ENCODE assay signal across 8 mouse cellular contexts in the genomic region with DNA sequence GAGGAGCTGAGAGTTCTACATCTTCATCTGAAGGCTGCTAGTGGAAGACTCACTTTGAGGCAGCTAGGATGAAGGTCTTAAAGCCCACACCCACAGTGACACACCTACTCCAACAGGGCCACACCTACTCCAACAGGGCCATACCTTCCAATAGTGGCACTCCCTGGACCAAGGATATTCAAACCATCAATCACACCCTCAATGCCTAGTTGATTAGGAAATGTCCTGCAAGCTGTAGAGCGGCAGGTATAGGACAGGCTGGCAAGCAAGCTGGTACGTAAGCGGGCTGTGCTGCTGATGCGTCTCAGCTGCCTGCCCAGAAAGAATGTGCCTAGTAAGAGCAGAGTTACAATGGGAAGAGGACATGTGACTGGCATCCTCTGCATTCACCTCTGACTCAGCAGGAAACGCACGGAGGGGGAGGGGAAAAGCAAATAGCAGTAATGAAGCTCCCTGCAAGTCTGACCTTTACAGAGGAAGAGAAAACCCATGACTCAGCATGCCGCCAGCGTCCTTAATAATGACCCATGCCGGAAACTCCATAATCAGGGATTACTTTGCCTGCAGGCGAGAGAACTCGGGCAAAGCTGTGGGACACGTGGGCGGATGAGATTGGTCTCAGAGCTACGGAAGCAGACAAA. TPM values are rescaled to one million over a fixed set of nuclear protein-coding genes. Genes with fewer than 3 reads are reported as not detected.
DNase-seq lines count a peak whose midpoint lies in the region; ATAC-seq and TF ChIP-seq lines count a peak whose summit lies in the region.

Gene Tmem179 (minus strand): TSS at position 51 of the 641 bp plus-strand sequence.

- peaks cover 26% of the 10 kb centered on the region for H3K27me3 ChIP-seq in heart, embryonic 14.5 days (ENCODE audit: control insufficient read depth, insufficient read depth, low read length)
- no peaks in the 10 kb centered on the region for H3K27me3 ChIP-seq in kidney, postnatal 0 days (ENCODE audit: insufficient read depth, low read length)
- H3K27me3 ChIP-seq in lung, embryonic 15.5 days = peaks cover 4% of the 10 kb centered on the region; the same call in 1 of the 2 replicates

- DNase-seq in gastrocnemius, adult 18-20 months (ENCODE audit: low spot score) = peak; percentile 11
- DNase-seq in gastrocnemius, postnatal 25 days = no peak
- peak; percentile 80 for DNase-seq in embryo, embryonic 10 days (ENCODE audit: low spot score)
- DNase-seq in kidney, postnatal 0 days (ENCODE audit: low spot score) = peak; percentile 74
- peak; percentile 5 for DNase-seq in skeletal muscle tissue, adult 2 months (ENCODE audit: low read depth, low spot score)
- DNase-seq in thymus, adult 18-20 months = no peak

- H3K4me1 ChIP-seq in heart, embryonic 14.5 days (ENCODE audit: control insufficient read depth in 2 of 2, insufficient read depth in 2 of 2, low read length in 2 of 2) = peaks cover 21 to 23% of the 10 kb centered on the region in 2 experiments
- no peaks in the 10 kb centered on the region; the same call in 1 of the 2 replicates for H3K4me1 ChIP-seq in kidney, postnatal 0 days (replicated peaks; ENCODE audit: insufficient read depth, low read length)
- H3K4me1 ChIP-seq in lung, embryonic 15.5 days = 0 out of 2 replicates have a peak, but pooled peaks cover 3% of the 10 kb centered on the region

- ATAC-seq in heart, embryonic 14.5 days (ENCODE audit: insufficient number of reproducible peaks, insufficient read depth, low FRiP score, low read depth) = 0 out of 2 replicates have a peak, but pooled peaks have one; percentile 61
- peak; percentile 88 for ATAC-seq in kidney, postnatal 0 days (replicated peaks; ENCODE audit: low FRiP score, low read depth)
- ATAC-seq in lung, embryonic 15.5 days (ENCODE audit: borderline replicate concordance, extremely low read depth, low FRiP score, low TSS enrichment) = peak; percentile 31; the same call in 1 of the 2 replicates

- no peaks in the 10 kb centered on the region for H3K9me3 ChIP-seq in heart, embryonic 14.5 days (ENCODE audit: control insufficient read depth, low read length)
- H3K9me3 ChIP-seq in kidney, postnatal 0 days (replicated peaks; ENCODE audit: low read length) = no peaks in the 10 kb centered on the region
- no peaks in the 10 kb centered on the region for H3K9me3 ChIP-seq in lung, embryonic 15.5 days

- H3K27ac ChIP-seq in heart, embryonic 14.5 days (replicated peaks in 1 of 2; ENCODE audit: control insufficient read depth in 1 of 2, insufficient read depth in 1 of 2, low read depth in 2 of 2, low read length in 2 of 2) = peak within 1 kb of the TSS; percentile 12 to 35; a peak in 3 of 4 replicates
- H3K27ac ChIP-seq in kidney, postnatal 0 days = no peak within 1 kb of the TSS
- H3K27ac ChIP-seq in lung, embryonic 15.5 days = no peak within 1 kb of the TSS

- 19% methylated on average over 14 of the region's 14 CpGs for WGBS in heart, embryonic 14.5 days
- 9% methylated on average over 14 of the region's 14 CpGs for WGBS in kidney, postnatal 0 days
- 15% methylated on average over 14 of the region's 14 CpGs for whole genome bisulfite sequencing in lung, embryonic 15.5 days

- TF ChIP-seq CTCF in kidney, postnatal 0 days (IDR thresholded peaks at IDR 0.05; ENCODE audit: low read depth) = no peak

- no peak within 1 kb of the TSS for H3K4me3 ChIP-seq in heart, embryonic 14.5 days (ENCODE audit: control insufficient read depth in 1 of 2, insufficient read depth in 1 of 2, low read depth in 1 of 2, low read length in 2 of 2)
- H3K4me3 ChIP-seq in kidney, postnatal 0 days (replicated peaks; ENCODE audit: low read depth, low read length) = no peak within 1 kb of the TSS
- no peak within 1 kb of the TSS for H3K4me3 ChIP-seq in lung, embryonic 15.5 days

- H3K9ac ChIP-seq in heart, embryonic 14.5 days (ENCODE audit: low read length) = no peak within 1 kb of the TSS
- H3K9ac ChIP-seq in kidney, postnatal 0 days (ENCODE audit: low read depth, low read length) = no peak within 1 kb of the TSS
- no peak within 1 kb of the TSS for H3K9ac ChIP-seq in lung, embryonic 15.5 days

- no peaks in the 10 kb centered on the region for H3K36me3 ChIP-seq in heart, embryonic 14.5 days (ENCODE audit: control insufficient read depth, insufficient read depth, low read length)
- no peaks in the 10 kb centered on the region for H3K36me3 ChIP-seq in kidney, postnatal 0 days (ENCODE audit: insufficient read depth, low read length)
- H3K36me3 ChIP-seq in lung, embryonic 15.5 days = no peaks in the 10 kb centered on the region

- H3K4me2 ChIP-seq in heart, embryonic 14.5 days (ENCODE audit: low read length) = 0 out of 2 replicates have a peak within 1 kb of the TSS, but pooled peaks have one; percentile 3
- H3K4me2 ChIP-seq in kidney, postnatal 0 days (ENCODE audit: low read length) = no peak within 1 kb of the TSS
- H3K4me2 ChIP-seq in lung, embryonic 15.5 days = 0 out of 2 replicates have a peak within 1 kb of the TSS, but pooled peaks have one; percentile 1

RNA-seq across cellular contexts. Expression of gene Tmem179, which starts in this region (rescaled TPM):
- total RNA-seq in gastrocnemius, adult 18-20 months (2021) = not detected
- under 1 TPM in 1 of 2 experiments, not detected in 1; 0.18 TPM for total RNA-seq in gastrocnemius, postnatal 25 days (2021)
- polyA plus RNA-seq in heart, embryonic 14.5 days (2014; fragmentation: Nextera tagmentation; extraction: Ambion mirVana) = 0.40 and 0.54 TPM in 2 replicates
- 0.25 and 0.27 TPM in 2 replicates for polyA plus RNA-seq in kidney, postnatal 0 days (2015; fragmentation: Nextera tagmentation; extraction: Ambion mirVana)
- polyA plus RNA-seq in lung, embryonic 15.5 days (2015; fragmentation: Nextera tagmentation; extraction: Ambion mirVana) = 0.15 and 0.45 TPM in 2 replicates

Comparison
In these comparisons a context has a peak if more than half of its experiments do, and no peak if none do; other contexts are left out.
1. Peak in DNase-seq in gastrocnemius, adult 18-20 months; RNA of the gene not detected or under 1 TPM.
2. Peak in ATAC-seq, H3K27ac ChIP-seq and H3K4me2 ChIP-seq in heart, embryonic 14.5 days; RNA of the gene not detected or under 1 TPM.
3. Peak in DNase-seq and ATAC-seq in kidney, postnatal 0 days; RNA of the gene not detected or under 1 TPM.
4. Peak in ATAC-seq and H3K4me2 ChIP-seq in lung, embryonic 15.5 days; RNA of the gene not detected or under 1 TPM.
5. DNase-seq: peak in embryo, embryonic 10 days (single experiment) and skeletal muscle tissue, adult 2 months (single experiment); none in gastrocnemius, postnatal 25 days (single experiment) and thymus, adult 18-20 months (0 of 2).
6. ATAC-seq: peak in every context shown above with its lines; median percentile 88 in kidney, postnatal 0 days; 61 in heart, embryonic 14.5 days; 31 in lung, embryonic 15.5 days.